Mouse (Mus musculus): ENCODE measurements at regions not wholly inside any gene's neighbourhood (a gene's known extent, or its start where the extent isn't known, plus 50 kb on each side); places are given as distances from the start of the nearest gene placed in this dataset.

DNA sequence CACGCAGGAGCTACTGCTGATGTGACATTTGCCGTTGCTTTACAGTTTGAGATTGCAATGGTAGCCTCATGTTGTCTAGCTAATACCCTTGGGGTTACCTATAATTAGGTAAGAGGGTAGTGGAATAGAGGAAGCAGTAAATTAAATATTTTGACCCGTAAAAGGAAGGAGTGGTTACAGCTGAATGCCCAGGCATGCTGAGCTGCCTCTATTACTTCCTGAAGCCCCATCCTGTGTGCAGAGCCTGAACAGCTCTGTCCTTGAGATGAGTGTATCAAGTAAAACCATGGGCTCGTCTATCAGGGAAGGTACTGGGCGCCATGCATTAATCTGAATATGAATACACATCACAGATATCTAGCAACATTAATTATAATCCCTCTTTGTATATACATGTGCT, 179.1 kb upstream of the Spats2l start:
- no peaks in the 10 kb centered on the region for H3K4me1 ChIP-seq (replicated peaks; ENCODE audit: control insufficient read depth, insufficient read depth, low read length)
- no peaks in the 10 kb centered on the region for H3K36me3 ChIP-seq (ENCODE audit: control insufficient read depth, insufficient read depth, low read length)
- H3K27ac ChIP-seq (ENCODE audit: low read length): no peak overlapping the region
- 61% methylated on average over 5 of the region's 5 CpGs for WGBS
- no peaks in the 10 kb centered on the region for H3K9me3 ChIP-seq (ENCODE audit: control insufficient read depth, low read length)
- H3K9ac ChIP-seq (ENCODE audit: low read length): no peak overlapping the region
- ATAC-seq (ENCODE audit: low read depth): no peak
- H3K4me2 ChIP-seq (ENCODE audit: low read depth, low read length): no peak overlapping the region
- no peaks in the 10 kb centered on the region for H3K27me3 ChIP-seq (ENCODE audit: control insufficient read depth, insufficient read depth, low read depth, low read length)
- no peak overlapping the region for H3K4me3 ChIP-seq (ENCODE audit: low read length)

DNA sequence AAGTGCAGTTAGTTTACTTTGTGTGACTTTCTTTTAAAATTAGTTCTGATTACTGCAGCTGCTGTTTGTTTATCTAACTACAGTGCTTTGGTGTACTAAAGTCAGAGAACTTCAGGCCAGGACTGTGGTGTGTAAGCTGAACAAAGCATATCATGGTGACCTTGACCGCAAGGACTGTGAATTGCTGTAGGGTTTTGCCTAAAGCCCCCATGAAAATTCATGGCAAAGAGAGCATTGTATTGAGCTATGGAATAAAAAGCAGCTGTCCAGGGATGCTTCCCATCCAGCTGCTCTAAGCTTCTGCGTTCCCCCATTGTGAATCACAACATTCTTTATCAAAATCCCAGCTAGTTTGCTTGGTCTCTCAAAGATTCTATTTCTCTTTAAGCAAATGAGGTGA, 173.0 kb upstream of the Spats2l start:
- no peak overlapping the region for H3K4me3 ChIP-seq (ENCODE audit: low read length)
- ATAC-seq (ENCODE audit: low read depth): no peak
- no peaks in the 10 kb centered on the region for H3K9me3 ChIP-seq (ENCODE audit: control insufficient read depth, low read length)
- no peaks in the 10 kb centered on the region for H3K27me3 ChIP-seq (ENCODE audit: control insufficient read depth, insufficient read depth, low read depth, low read length)
- no peaks in the 10 kb centered on the region for H3K36me3 ChIP-seq (ENCODE audit: control insufficient read depth, insufficient read depth, low read length)
- H3K9ac ChIP-seq (ENCODE audit: low read length): no peak overlapping the region
- 76% methylated on average over 2 of the region's 2 CpGs for WGBS
- no peaks in the 10 kb centered on the region for H3K4me1 ChIP-seq (replicated peaks; ENCODE audit: control insufficient read depth, insufficient read depth, low read length)
- no peak overlapping the region for H3K4me2 ChIP-seq (ENCODE audit: low read depth, low read length)
- H3K27ac ChIP-seq (ENCODE audit: low read length): no peak overlapping the region

DNA sequence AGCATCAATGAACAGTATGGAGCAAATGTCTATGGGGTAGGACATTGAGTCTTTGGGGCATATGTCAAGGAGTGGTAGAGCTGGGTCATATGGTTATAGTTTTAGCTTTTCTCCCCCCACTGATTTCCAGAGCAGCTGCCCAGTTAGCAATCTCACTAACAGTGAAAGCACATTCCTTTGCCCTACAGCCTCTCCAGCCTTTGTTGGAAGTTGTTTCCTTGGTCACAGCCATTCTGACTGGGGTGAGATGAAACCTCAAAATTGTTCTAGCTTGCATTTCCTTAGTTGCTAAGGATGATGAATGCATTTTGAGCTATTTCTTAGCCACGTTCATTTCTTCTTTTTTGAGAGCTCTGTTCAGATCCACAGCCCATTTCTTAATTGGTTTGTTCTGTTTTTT, 168.4 kb upstream of the Spats2l start:
- Histone ChIP-seq H3K4me3 (ENCODE audit: low read length) (no peak overlapping the region), H3K4me2 (ENCODE audit: low read depth, low read length) (no peak overlapping the region), H3K9ac (ENCODE audit: low read length) (no peak overlapping the region), H3K36me3 (ENCODE audit: control insufficient read depth, insufficient read depth, low read length) (no peaks in the 10 kb centered on the region), H3K4me1 (replicated peaks; ENCODE audit: control insufficient read depth, insufficient read depth, low read length) (0 out of 2 replicates have a peak, but pooled peaks cover 3% of the 10 kb centered on the region), H3K9me3 (ENCODE audit: control insufficient read depth, low read length) (no peaks in the 10 kb centered on the region), H3K27me3 (ENCODE audit: control insufficient read depth, insufficient read depth, low read depth, low read length) (no peaks in the 10 kb centered on the region), H3K27ac (ENCODE audit: low read length) (no peak overlapping the region)
- 46% methylated on average over 1 of the region's 1 CpGs for WGBS
- ATAC-seq (ENCODE audit: low read depth): no peak

DNA sequence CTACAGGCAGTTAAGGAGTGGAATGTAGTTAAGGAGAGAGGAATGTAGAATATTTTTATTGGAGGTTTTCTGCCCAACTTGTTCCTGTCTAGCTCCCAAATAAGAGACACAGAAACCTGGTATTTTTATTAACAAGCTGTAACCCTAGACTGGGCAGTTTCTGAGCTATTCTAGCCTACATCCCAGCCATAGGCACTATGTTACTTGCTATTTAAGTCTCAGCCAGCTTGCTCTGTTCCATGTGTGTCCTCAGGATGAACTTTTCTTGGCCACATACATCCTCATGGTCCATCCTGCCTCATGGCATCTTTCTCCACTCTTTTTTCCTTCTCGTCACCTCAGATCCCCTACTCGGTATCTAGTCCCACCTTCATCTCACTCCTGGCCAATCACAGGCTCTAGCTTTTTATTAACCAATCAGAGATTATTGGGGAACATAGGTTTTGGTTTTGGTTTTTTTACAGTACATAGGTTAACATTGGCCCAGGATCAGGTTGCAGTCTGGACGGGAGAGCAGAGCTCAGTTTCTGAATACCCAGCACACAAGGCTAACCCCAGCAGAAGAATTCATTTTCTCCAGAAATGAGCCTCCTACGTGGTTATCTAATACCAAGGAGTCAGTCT, 167.8 kb upstream of the Spats2l start:
- whole genome bisulfite sequencing: 57% methylated on average over 4 of the region's 4 CpGs
- Histone ChIP-seq H3K4me1 (replicated peaks; ENCODE audit: control insufficient read depth, insufficient read depth, low read length) (0 out of 2 replicates have a peak, but pooled peaks cover 3% of the 10 kb centered on the region), H3K27ac (ENCODE audit: low read length) (no peak overlapping the region), H3K9ac (ENCODE audit: low read length) (no peak overlapping the region), H3K4me3 (ENCODE audit: low read length) (no peak overlapping the region), H3K9me3 (ENCODE audit: control insufficient read depth, low read length) (no peaks in the 10 kb centered on the region), H3K27me3 (ENCODE audit: control insufficient read depth, insufficient read depth, low read depth, low read length) (no peaks in the 10 kb centered on the region), H3K4me2 (ENCODE audit: low read depth, low read length) (no peak overlapping the region), H3K36me3 (ENCODE audit: control insufficient read depth, insufficient read depth, low read length) (no peaks in the 10 kb centered on the region)
- ATAC-seq (ENCODE audit: low read depth): no peak

DNA sequence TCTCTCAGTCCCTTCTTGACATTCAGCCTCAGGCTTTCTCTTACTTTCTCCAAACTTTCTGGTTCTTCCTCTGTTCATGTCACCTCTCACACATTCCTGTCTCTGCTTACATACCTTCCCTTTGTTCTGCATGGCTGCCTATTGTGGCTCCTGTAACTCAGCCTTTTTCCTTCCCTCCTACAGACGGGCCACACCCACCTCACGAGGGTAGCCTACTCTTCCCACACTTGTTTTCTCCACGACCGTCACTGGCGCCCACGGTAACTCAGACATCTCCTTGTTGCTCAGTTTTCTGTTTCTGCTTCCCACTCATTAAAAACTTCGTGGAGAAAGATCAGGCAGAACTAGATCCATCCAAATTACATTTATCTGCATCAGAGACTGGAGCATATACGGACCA, 166.9 kb upstream of the Spats2l start:
- Histone ChIP-seq H3K4me1 (replicated peaks; ENCODE audit: control insufficient read depth, insufficient read depth, low read length) (0 out of 2 replicates have a peak, but pooled peaks cover 3% of the 10 kb centered on the region), H3K4me3 (ENCODE audit: low read length) (no peak overlapping the region), H3K9me3 (ENCODE audit: control insufficient read depth, low read length) (no peaks in the 10 kb centered on the region), H3K4me2 (ENCODE audit: low read depth, low read length) (no peak overlapping the region), H3K27me3 (ENCODE audit: control insufficient read depth, insufficient read depth, low read depth, low read length) (no peaks in the 10 kb centered on the region), H3K27ac (ENCODE audit: low read length) (no peak overlapping the region), H3K9ac (ENCODE audit: low read length) (no peak overlapping the region), H3K36me3 (ENCODE audit: control insufficient read depth, insufficient read depth, low read length) (no peaks in the 10 kb centered on the region)
- ATAC-seq (ENCODE audit: low read depth): no peak
- WGBS: 60% methylated on average over 8 of the region's 8 CpGs

DNA sequence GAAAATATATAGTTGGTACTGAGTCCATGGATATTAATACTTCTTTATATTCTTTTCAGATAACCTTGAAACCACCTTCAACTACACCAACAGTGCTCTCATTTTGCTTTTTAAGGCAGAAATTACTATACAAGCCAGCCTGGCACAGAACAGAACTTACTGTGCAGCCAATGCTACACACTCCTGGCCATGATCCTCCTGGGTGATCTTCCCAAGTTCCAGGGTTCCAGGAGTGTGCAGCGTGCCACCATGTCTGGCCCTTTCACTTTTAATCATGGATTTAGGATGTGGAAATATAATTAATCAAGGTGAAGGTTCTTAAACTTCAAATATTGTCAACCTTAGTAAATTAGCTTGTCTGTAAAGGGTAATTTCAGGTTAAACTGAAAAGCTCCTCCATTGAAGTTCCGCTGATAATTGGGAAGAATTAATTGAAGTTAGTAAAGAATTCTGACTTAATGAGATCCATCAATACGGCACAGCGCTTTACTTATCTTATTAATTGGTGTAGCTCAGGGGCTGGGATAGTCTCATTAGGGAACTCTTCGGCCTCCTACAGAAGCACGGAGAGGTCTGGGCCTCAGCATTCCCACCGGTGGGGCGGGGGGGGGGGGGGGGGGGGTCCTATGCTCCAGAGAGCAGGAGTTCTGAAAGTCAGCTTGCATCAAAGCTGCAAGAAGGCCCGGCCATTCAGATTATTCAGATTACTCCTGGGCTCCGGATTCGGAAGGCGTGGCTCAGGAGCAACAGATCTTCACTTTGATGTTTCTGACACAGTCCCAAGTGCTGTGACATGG, 166.1 kb upstream of the Spats2l start:
- ATAC-seq (ENCODE audit: low read depth): no peak
- no peaks in the 10 kb centered on the region for H3K36me3 ChIP-seq (ENCODE audit: control insufficient read depth, insufficient read depth, low read length)
- H3K9me3 ChIP-seq (ENCODE audit: control insufficient read depth, low read length): no peaks in the 10 kb centered on the region
- no peak overlapping the region for H3K27ac ChIP-seq (ENCODE audit: low read length)
- WGBS: 67% methylated on average over 11 of the region's 12 CpGs
- no peak overlapping the region for H3K4me3 ChIP-seq (ENCODE audit: low read length)
- H3K4me2 ChIP-seq (ENCODE audit: low read depth, low read length): no peak overlapping the region
- 0 out of 2 replicates have a peak, but pooled peaks cover 3% of the 10 kb centered on the region for H3K4me1 ChIP-seq (replicated peaks; ENCODE audit: control insufficient read depth, insufficient read depth, low read length)
- H3K9ac ChIP-seq (ENCODE audit: low read length): no peak overlapping the region
- H3K27me3 ChIP-seq (ENCODE audit: control insufficient read depth, insufficient read depth, low read depth, low read length): no peaks in the 10 kb centered on the region

DNA sequence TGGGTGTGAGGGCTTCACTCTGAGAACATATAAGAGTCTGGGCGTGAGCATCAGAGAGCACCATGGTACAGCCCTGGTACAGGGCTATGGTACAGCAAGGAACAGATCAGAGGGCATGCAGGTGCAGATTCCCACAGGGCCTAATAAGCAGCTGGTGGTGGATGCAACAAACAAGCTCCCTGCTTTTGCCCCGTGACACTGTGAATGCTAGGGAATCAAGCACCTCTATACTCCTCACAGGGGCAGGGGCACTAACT, 165.6 kb upstream of the Spats2l start:
- Histone ChIP-seq H3K9me3 (ENCODE audit: control insufficient read depth, low read length) (no peaks in the 10 kb centered on the region), H3K27ac (ENCODE audit: low read length) (no peak overlapping the region), H3K9ac (ENCODE audit: low read length) (no peak overlapping the region), H3K4me3 (ENCODE audit: low read length) (no peak overlapping the region), H3K4me2 (ENCODE audit: low read depth, low read length) (no peak overlapping the region), H3K4me1 (replicated peaks; ENCODE audit: control insufficient read depth, insufficient read depth, low read length) (peaks cover 3% of the 10 kb centered on the region; the same call in 1 of the 2 replicates), H3K27me3 (ENCODE audit: control insufficient read depth, insufficient read depth, low read depth, low read length) (no peaks in the 10 kb centered on the region), H3K36me3 (ENCODE audit: control insufficient read depth, insufficient read depth, low read length) (no peaks in the 10 kb centered on the region)
- no peak for ATAC-seq (ENCODE audit: low read depth)
- 55% methylated on average over 2 of the region's 2 CpGs for WGBS

DNA sequence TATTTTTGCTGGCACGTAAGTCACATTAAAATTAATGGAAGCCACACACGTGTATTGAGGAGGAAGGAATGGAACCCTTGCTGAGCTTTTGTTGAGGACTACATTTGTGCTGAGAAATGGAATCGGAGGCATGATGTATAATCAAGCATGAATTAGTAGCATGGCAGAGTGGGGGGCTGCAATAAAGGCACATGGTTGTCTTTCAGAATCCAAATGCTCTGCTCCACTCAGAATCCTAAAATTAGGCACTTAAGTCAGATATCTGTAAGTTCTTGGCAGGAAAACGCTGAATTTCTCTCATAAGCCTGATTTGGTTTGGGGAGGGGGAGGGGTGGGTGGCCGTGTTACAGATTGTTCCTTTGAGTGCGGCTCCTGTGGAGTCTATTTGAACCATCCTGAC, 164.7 kb upstream of the Spats2l start:
- H3K9me3 ChIP-seq (ENCODE audit: control insufficient read depth, low read length): no peaks in the 10 kb centered on the region
- no peak overlapping the region for H3K4me2 ChIP-seq (ENCODE audit: low read depth, low read length)
- ATAC-seq (ENCODE audit: low read depth): no peak
- WGBS: 39% methylated on average over 6 of the region's 6 CpGs
- no peak overlapping the region for H3K27ac ChIP-seq (ENCODE audit: low read length)
- no peak overlapping the region for H3K9ac ChIP-seq (ENCODE audit: low read length)
- H3K27me3 ChIP-seq (ENCODE audit: control insufficient read depth, insufficient read depth, low read depth, low read length): no peaks in the 10 kb centered on the region
- no peaks in the 10 kb centered on the region for H3K36me3 ChIP-seq (ENCODE audit: control insufficient read depth, insufficient read depth, low read length)
- no peak overlapping the region for H3K4me3 ChIP-seq (ENCODE audit: low read length)
- peaks cover 3% of the 10 kb centered on the region; the same call in 1 of the 2 replicates for H3K4me1 ChIP-seq (replicated peaks; ENCODE audit: control insufficient read depth, insufficient read depth, low read length)

DNA sequence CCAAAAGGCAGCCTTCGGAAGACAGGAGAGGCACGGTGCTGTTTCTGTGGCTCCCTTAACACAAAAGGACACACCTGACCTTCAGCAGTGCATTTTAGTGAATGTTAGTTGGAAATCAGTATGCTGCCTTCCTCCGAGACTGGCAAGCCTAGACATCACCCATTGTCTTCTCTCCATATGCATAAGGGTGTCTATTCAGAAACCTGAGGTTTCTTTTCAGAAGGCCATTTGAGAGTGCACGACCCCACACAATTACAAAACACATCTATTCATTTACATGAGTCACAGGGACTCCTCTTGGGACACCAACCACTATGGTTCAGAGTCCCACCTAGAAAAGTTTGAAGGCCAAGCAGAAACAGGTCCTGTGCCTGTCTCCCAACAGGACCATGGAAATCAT, 161.8 kb upstream of the Spats2l start:
- no peaks in the 10 kb centered on the region for H3K9me3 ChIP-seq (ENCODE audit: control insufficient read depth, low read length)
- peaks cover 3% of the 10 kb centered on the region; the same call in 1 of the 2 replicates for H3K4me1 ChIP-seq (replicated peaks; ENCODE audit: control insufficient read depth, insufficient read depth, low read length)
- H3K27ac ChIP-seq (ENCODE audit: low read length): no peak overlapping the region
- H3K9ac ChIP-seq (ENCODE audit: low read length): no peak overlapping the region
- H3K4me3 ChIP-seq (ENCODE audit: low read length): no peak overlapping the region
- ATAC-seq (ENCODE audit: low read depth): no peak
- no peaks in the 10 kb centered on the region for H3K36me3 ChIP-seq (ENCODE audit: control insufficient read depth, insufficient read depth, low read length)
- H3K27me3 ChIP-seq (ENCODE audit: control insufficient read depth, insufficient read depth, low read depth, low read length): no peaks in the 10 kb centered on the region
- no peak overlapping the region for H3K4me2 ChIP-seq (ENCODE audit: low read depth, low read length)
- WGBS: 86% methylated on average over 4 of the region's 4 CpGs
